Mouse (Mus musculus) brain, embryonic 14.5 days (tissue): ENCODE measurements around the gene Prdm16.

Source experiments
- CTCF ChIP-seq: fragments of 200-500 bp; IDR thresholded peaks from 2 replicates; pipeline ENCODE4 v1.5.1; 2012; ENCODE audit warnings: inconsistent platforms, mild to moderate bottlenecking, moderate library complexity, borderline replicate concordance; ENCODE audit not compliant: insufficient read depth, insufficient read length; ENCODE audit errors: extremely low read depth
- POLR2A ChIP-seq: fragments of 200-500 bp; IDR thresholded peaks from 2 replicates; pipeline ENCODE4 v1.6.1; 2012; ENCODE audit warnings: mild to moderate bottlenecking, inconsistent platforms, borderline replicate concordance; ENCODE audit not compliant: poor library complexity, insufficient read depth, insufficient read length, severe bottlenecking; ENCODE audit errors: extremely low read depth

- no peak for TF ChIP-seq CTCF
- no peak for TF ChIP-seq POLR2A
Measured at GRCm38 (mm10) chr4:154414885-154415284, 221.8 kb downstream of the Prdm16 start.
